Mouse (Mus musculus): Measurements from ENCODE around the gene Lypd6. TPM values are rescaled to one million over a fixed set of nuclear protein-coding genes. Genes with fewer than 3 reads are reported as not detected.

Gene Lypd6
- polyA plus RNA-seq (2015; fragmentation: Nextera tagmentation; extraction: Ambion mirVana): 6.4 and 8.1 TPM in 2 replicates

GRCm38 (mm10) chr2:50066246-50066967, at the start of gene Lypd6:
Gene Lypd6, plus strand, starts transcription at chr2:50066429.
- Histone ChIP-seq H3K27me3 (no peaks in the 10 kb centered on the region; the same call in 1 of the 2 replicates), H3K4me2 (peak within 1 kb of the TSS; percentile 94), H3K9ac (peak within 1 kb of the TSS; percentile 75), H3K4me1 (0 out of 2 replicates have a peak, but pooled peaks cover 4% of the 10 kb centered on the region), H3K4me3 (peak within 1 kb of the TSS; percentile 65), H3K27ac (0 out of 2 replicates have a peak within 1 kb of the TSS, but pooled peaks have one; percentile 28), H3K36me3 (no peaks in the 10 kb centered on the region), H3K9me3 (no peaks in the 10 kb centered on the region)
- peak; percentile 96 for ATAC-seq (ENCODE audit: insufficient number of reproducible peaks, insufficient read depth, low FRiP score, low TSS enrichment, low read depth)
- under 1% methylated on average over 75 of the region's 76 CpGs for WGBS

- Histone ChIP-seq H3K27me3 (no peaks in the 10 kb centered on the region), H3K36me3 (no peaks in the 10 kb centered on the region), H3K27ac (no peak overlapping the region), H3K9ac (no peak overlapping the region), H3K4me2 (no peak overlapping the region), H3K4me1 (no peaks in the 10 kb centered on the region), H3K4me3 (no peak overlapping the region), H3K9me3 (no peaks in the 10 kb centered on the region)
- WGBS: 77% methylated on average over 1 of the region's 1 CpGs
- no peak for ATAC-seq (ENCODE audit: insufficient number of reproducible peaks, insufficient read depth, low FRiP score, low TSS enrichment, low read depth)
Observed at GRCm38 (mm10) chr2:50019477-50019876, 46.8 kb upstream of the Lypd6 start.

GRCm38 (mm10) chr2:50025549-50025948, 40.7 kb upstream of the Lypd6 start:
- H3K4me3 ChIP-seq: no peak overlapping the region
- no peaks in the 10 kb centered on the region for H3K27me3 ChIP-seq
- no peaks in the 10 kb centered on the region for H3K9me3 ChIP-seq
- H3K36me3 ChIP-seq: no peaks in the 10 kb centered on the region
- H3K9ac ChIP-seq: no peak overlapping the region
- no peaks in the 10 kb centered on the region for H3K4me1 ChIP-seq
- no peak for ATAC-seq (ENCODE audit: insufficient number of reproducible peaks, insufficient read depth, low FRiP score, low TSS enrichment, low read depth)
- no peak overlapping the region for H3K4me2 ChIP-seq
- no peak overlapping the region for H3K27ac ChIP-seq
- WGBS: 85% methylated on average over 5 of the region's 5 CpGs

GRCm38 (mm10) chr2:50028930-50029329, 37.3 kb upstream of the Lypd6 start:
- Histone ChIP-seq H3K9ac (no peak overlapping the region), H3K27ac (no peak overlapping the region), H3K27me3 (no peaks in the 10 kb centered on the region), H3K36me3 (no peaks in the 10 kb centered on the region), H3K4me3 (no peak overlapping the region), H3K4me1 (no peaks in the 10 kb centered on the region), H3K4me2 (no peak overlapping the region), H3K9me3 (no peaks in the 10 kb centered on the region)
- no peak for ATAC-seq (ENCODE audit: insufficient number of reproducible peaks, insufficient read depth, low FRiP score, low TSS enrichment, low read depth)
- 73% methylated on average over 8 of the region's 8 CpGs for WGBS

- H3K27me3 ChIP-seq: no peaks in the 10 kb centered on the region
- H3K9me3 ChIP-seq: no peaks in the 10 kb centered on the region
- H3K4me2 ChIP-seq: no peak overlapping the region
- H3K27ac ChIP-seq: no peak overlapping the region
- no peaks in the 10 kb centered on the region for H3K36me3 ChIP-seq
- H3K4me1 ChIP-seq: peaks cover 7% of the 10 kb centered on the region; the same call in 1 of the 2 replicates
- no peak overlapping the region for H3K9ac ChIP-seq
- ATAC-seq (ENCODE audit: insufficient number of reproducible peaks, insufficient read depth, low FRiP score, low TSS enrichment, low read depth): no peak
- no peak overlapping the region for H3K4me3 ChIP-seq
- 41% methylated on average over 7 of the region's 7 CpGs for whole genome bisulfite sequencing
Observed at GRCm38 (mm10) chr2:50044170-50044870, 21.9 kb upstream of the Lypd6 start.

- no peak overlapping the region for H3K4me3 ChIP-seq
- H3K4me1 ChIP-seq: peaks cover 7% of the 10 kb centered on the region; the same call in 1 of the 2 replicates
- WGBS: 37% methylated on average over 7 of the region's 7 CpGs
Observed at GRCm38 (mm10) chr2:50044871-50045470, 21.3 kb upstream of the Lypd6 start.

GRCm38 (mm10) chr2:50045841-50046240, 20.4 kb upstream of the Lypd6 start:
- no peak overlapping the region for H3K4me2 ChIP-seq
- no peak overlapping the region for H3K9ac ChIP-seq
- H3K9me3 ChIP-seq: no peaks in the 10 kb centered on the region
- no peaks in the 10 kb centered on the region for H3K27me3 ChIP-seq
- ATAC-seq (ENCODE audit: insufficient number of reproducible peaks, insufficient read depth, low FRiP score, low TSS enrichment, low read depth): no peak
- no peak overlapping the region for H3K27ac ChIP-seq
- H3K4me1 ChIP-seq: peaks cover 7% of the 10 kb centered on the region; the same call in 1 of the 2 replicates
- WGBS: 62% methylated on average over 4 of the region's 4 CpGs
- no peak overlapping the region for H3K4me3 ChIP-seq
- H3K36me3 ChIP-seq: no peaks in the 10 kb centered on the region

More at GRCm38 (mm10) chr2:50044871-50045470, 21.3 kb upstream of the Lypd6 start:
- Histone ChIP-seq H3K27ac (no peak overlapping the region), H3K9ac (no peak overlapping the region), H3K9me3 (no peaks in the 10 kb centered on the region), H3K27me3 (no peaks in the 10 kb centered on the region), H3K36me3 (no peaks in the 10 kb centered on the region), H3K4me2 (no peak overlapping the region)
- no peak for ATAC-seq (ENCODE audit: insufficient number of reproducible peaks, insufficient read depth, low FRiP score, low TSS enrichment, low read depth)

GRCm38 (mm10) chr2:50048442-50048841, 17.8 kb upstream of the Lypd6 start:
- H3K36me3 ChIP-seq: no peaks in the 10 kb centered on the region
- no peak overlapping the region for H3K4me2 ChIP-seq
- no peaks in the 10 kb centered on the region for H3K27me3 ChIP-seq
- ATAC-seq (ENCODE audit: insufficient number of reproducible peaks, insufficient read depth, low FRiP score, low TSS enrichment, low read depth): no peak
- no peak overlapping the region for H3K4me3 ChIP-seq
- peaks cover 7% of the 10 kb centered on the region; the same call in 1 of the 2 replicates for H3K4me1 ChIP-seq
- no peaks in the 10 kb centered on the region for H3K9me3 ChIP-seq
- no peak overlapping the region for H3K9ac ChIP-seq
- H3K27ac ChIP-seq: no peak overlapping the region

GRCm38 (mm10) chr2:50053893-50054292, 12.3 kb upstream of the Lypd6 start:
- Histone ChIP-seq H3K27ac (no peak overlapping the region), H3K4me1 (no peaks in the 10 kb centered on the region), H3K36me3 (no peaks in the 10 kb centered on the region), H3K9ac (no peak overlapping the region), H3K27me3 (no peaks in the 10 kb centered on the region), H3K9me3 (no peaks in the 10 kb centered on the region), H3K4me2 (no peak overlapping the region), H3K4me3 (no peak overlapping the region)
- ATAC-seq (ENCODE audit: insufficient number of reproducible peaks, insufficient read depth, low FRiP score, low TSS enrichment, low read depth): no peak
- 76% methylated on average over 1 of the region's 1 CpGs for WGBS

GRCm38 (mm10) chr2:50065902-50066245, 355 bp upstream of the Lypd6 start:
- 0 out of 2 replicates have a peak, but pooled peaks cover 4% of the 10 kb centered on the region for H3K4me1 ChIP-seq
- under 1% methylated on average over 14 of the region's 14 CpGs for WGBS
- peak overlapping the region; percentile 94 for H3K4me2 ChIP-seq
- no peaks in the 10 kb centered on the region for H3K36me3 ChIP-seq
- peak overlapping the region; percentile 65 for H3K4me3 ChIP-seq
- no peaks in the 10 kb centered on the region; the same call in 1 of the 2 replicates for H3K27me3 ChIP-seq
- peak; percentile 63 for ATAC-seq (ENCODE audit: insufficient number of reproducible peaks, insufficient read depth, low FRiP score, low TSS enrichment, low read depth)
- H3K9me3 ChIP-seq: no peaks in the 10 kb centered on the region
- H3K27ac ChIP-seq: 0 out of 2 replicates have a peak overlapping the region, but pooled peaks have one; percentile 28
- peak overlapping the region; percentile 75 for H3K9ac ChIP-seq

GRCm38 (mm10) chr2:50066968-50067315, 713 bp downstream of the Lypd6 start:
- peak overlapping the region; percentile 75 for H3K9ac ChIP-seq
- 2% methylated on average over 9 of the region's 9 CpGs for WGBS
- H3K9me3 ChIP-seq: no peaks in the 10 kb centered on the region
- H3K27ac ChIP-seq: no peak overlapping the region
- peak overlapping the region; percentile 65 for H3K4me3 ChIP-seq
- H3K4me1 ChIP-seq: 0 out of 2 replicates have a peak, but pooled peaks cover 4% of the 10 kb centered on the region
- no peaks in the 10 kb centered on the region; the same call in 1 of the 2 replicates for H3K27me3 ChIP-seq
- no peaks in the 10 kb centered on the region for H3K36me3 ChIP-seq
- H3K4me2 ChIP-seq: peak overlapping the region; percentile 94
- no peak for ATAC-seq (ENCODE audit: insufficient number of reproducible peaks, insufficient read depth, low FRiP score, low TSS enrichment, low read depth)
